Mouse (Mus musculus): ENCODE measurements around the gene B4galt7.

DNA sequence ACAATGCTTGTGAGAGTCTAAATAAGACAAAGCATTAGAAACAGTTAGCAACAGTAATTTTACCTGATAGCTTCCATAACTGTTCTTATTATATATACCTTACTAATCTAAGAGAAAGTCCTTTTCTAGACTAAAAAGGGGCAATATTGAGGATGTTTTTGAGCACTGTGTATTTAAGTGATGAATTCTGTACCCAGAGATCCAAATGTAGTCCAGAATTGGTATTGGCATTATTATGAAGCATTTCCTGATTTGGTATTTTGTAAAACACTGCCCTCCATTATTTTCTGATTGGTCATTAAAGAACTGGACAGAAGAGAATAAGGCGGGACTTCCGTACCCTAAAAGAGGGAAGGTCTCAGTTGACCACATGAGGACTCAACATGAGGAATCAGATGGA is 26.3 kb upstream of the B4galt7 start, which contains the start of gene Tmed9:
- no peak for TF ChIP-seq POLR2A (IDR thresholded peaks at IDR 0.05; ENCODE audit: control insufficient read depth in 1 of 2, insufficient read depth in 1 of 2, low read depth in 1 of 2, low read length in 2 of 2, poor library complexity in 1 of 2)
- TF ChIP-seq E2F4 (IDR thresholded peaks at IDR 0.05; ENCODE audit: borderline replicate concordance, low read depth, low read length) = no peak
- TF ChIP-seq CTCF (IDR thresholded peaks at IDR 0.05 in 2 of 3, conservative IDR thresholded peaks at IDR 0.05 in 1 of 3; ENCODE audit: control insufficient read depth in 1 of 3, insufficient read depth in 1 of 3, low read depth in 2 of 3, low read length in 3 of 3, poor library complexity in 1 of 3, severe bottlenecking in 1 of 3) = no peak
- no peak for TF ChIP-seq MYC (IDR thresholded peaks at IDR 0.05; ENCODE audit: low read depth, low read length)
- TF ChIP-seq SIN3A (IDR thresholded peaks at IDR 0.05; ENCODE audit: low read length) = no peak
- no peak for TF ChIP-seq USF2 (IDR thresholded peaks at IDR 0.05; ENCODE audit: borderline replicate concordance in 1 of 2, insufficient read depth in 1 of 2, low read depth in 1 of 2, low read length in 2 of 2)
- no peak for TF ChIP-seq EP300 (IDR thresholded peaks at IDR 0.05; ENCODE audit: low read depth in 1 of 2, low read length in 2 of 2)
- TF ChIP-seq CHD2 (IDR thresholded peaks at IDR 0.05; ENCODE audit: low read length) = no peak
- TF ChIP-seq ZNF384 (IDR thresholded peaks at IDR 0.05; ENCODE audit: low read depth, low read length) = no peak
- TF ChIP-seq MEF2A (IDR thresholded peaks at IDR 0.05; ENCODE audit: extremely low read depth, insufficient replicate concordance, low read depth, low read length, poor library complexity, severe bottlenecking) = no peak
- TF ChIP-seq TAL1 (IDR thresholded peaks at IDR 0.05; ENCODE audit: low read length) = no peak
- TF ChIP-seq RAD21 (IDR thresholded peaks at IDR 0.05; ENCODE audit: low read depth, low read length) = no peak

All from MEL (cell line).